29 mouse cellular contexts compared by ENCODE assay signal in the genomic region with DNA sequence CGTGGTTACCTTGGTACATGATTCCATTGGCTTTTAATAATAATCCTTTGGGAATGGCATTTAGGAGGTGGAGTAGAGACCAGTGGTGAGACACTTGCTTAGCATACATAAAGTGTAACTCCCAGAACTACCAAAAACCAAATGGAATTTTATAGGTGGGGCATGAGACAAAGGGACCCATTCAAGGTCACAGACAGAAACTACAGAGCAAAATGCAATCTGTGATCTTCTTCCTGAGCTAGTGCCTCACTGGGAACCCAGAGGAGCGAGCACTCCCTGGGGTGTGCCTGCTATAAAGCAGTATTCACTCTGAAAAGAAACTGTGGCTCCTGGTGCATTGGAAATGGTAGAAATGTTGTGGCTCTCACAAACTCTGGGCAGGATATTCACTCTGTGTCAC. TPM values are rescaled to one million over a fixed set of nuclear protein-coding genes. Genes with fewer than 3 reads are reported as not detected.
DNase-seq lines count a peak whose midpoint lies in the region; ATAC-seq lines count a peak whose summit lies in the region.
"Had no signal": no experiment of that assay in that cellular context is flagged by ENCODE, and none has a peak within 500 bp of the region (broad histone marks: within the 10 kb centered on the region; RNA-seq: fewer than 3 reads in every experiment).

No protein-coding gene starts in this region.

- H3K9ac ChIP-seq in kidney, embryonic 15.5 days: no peak overlapping the region

- peak; percentile 4 for DNase-seq in heart, adult 11 months
- DNase-seq in heart, adult 8-10 months (ENCODE audit: low spot score): no peak
- DNase-seq in R1 (ENCODE audit: low read depth, low spot score): peak; percentile 59
- peak; percentile 61 for DNase-seq in ZHBTc4 (ENCODE audit: low read depth, low spot score)
- no peak for DNase-seq in thymus, postnatal 14 days
- DNase-seq: adrenal gland, adult 2 months; adrenal gland, adult 8-10 months; adrenal gland, postnatal 10 days; adrenal gland, postnatal 14 days; adrenal gland, postnatal 25 days; adrenal gland, postnatal 36 days; B cell, adult 2 months; cerebellum, adult 11 months; cerebellum, adult 11-12 months; cerebellum, adult 18-20 months; cerebellum, adult 2 months; cerebellum, adult 8-10 months had no signal

- H3K4me3 ChIP-seq in kidney, embryonic 15.5 days (replicated peaks): no peak overlapping the region

- no peak for ATAC-seq in kidney, embryonic 15.5 days (replicated peaks; ENCODE audit: low FRiP score)
- ATAC-seq: activated CD4-positive, CD25-positive, alpha-beta regulatory T cell, adult 4 months; CD4-positive, CD25-positive, alpha-beta regulatory T cell, adult 4 months; Patski had no signal

- H3K27ac ChIP-seq in kidney, embryonic 15.5 days: no peak overlapping the region

- no peaks in the 10 kb centered on the region for H3K36me3 ChIP-seq in kidney, embryonic 15.5 days
- H3K36me3 ChIP-seq: G1E had no signal

- H3K4me2 ChIP-seq in kidney, embryonic 15.5 days: no peak overlapping the region

- H3K9me3 ChIP-seq in kidney, embryonic 15.5 days (replicated peaks): no peaks in the 10 kb centered on the region
- H3K9me3 ChIP-seq: G1E had no signal

- WGBS in kidney, embryonic 15.5 days: 80% methylated on average over 2 of the region's 2 CpGs

- no peaks in the 10 kb centered on the region for H3K4me1 ChIP-seq in kidney, embryonic 15.5 days

- no peaks in the 10 kb centered on the region for H3K27me3 ChIP-seq in kidney, embryonic 15.5 days
- H3K27me3 ChIP-seq: Patski had no signal

RNA-seq across cellular contexts. Expression of a gene that starts 8.7 kb away (rescaled TPM):
- total RNA-seq in heart, adult 8-10 months (2022): not detected
- not detected in 2 replicates for polyA plus RNA-seq in kidney, embryonic 15.5 days (2015; fragmentation: Nextera tagmentation; extraction: Ambion mirVana)
- total RNA-seq: adrenal gland, adult 18-20 months; adrenal gland, adult 2 months; adrenal gland, adult 8-10 months; adrenal gland, postnatal 10 days; adrenal gland, postnatal 14 days; adrenal gland, postnatal 25 days; adrenal gland, postnatal 36 days; adrenal gland, postnatal 4 days; CH12.LX; ES-E14; G1E; MEL had no signal
- polyA plus RNA-seq: activated CD4-positive, CD25-positive, alpha-beta regulatory T cell, adult 4 months; adrenal gland, adult 2 months; brain, embryonic 14.5 days; C2C12; CD4-positive, CD25-positive, alpha-beta regulatory T cell, adult 4 months; cerebellum, adult 2 months; G1E; Patski had no signal

RNA-seq across cellular contexts. Expression of a gene that starts 32.6 kb away (rescaled TPM):
- total RNA-seq in heart, adult 8-10 months (2022): not detected
- not detected in 2 replicates for polyA plus RNA-seq in kidney, embryonic 15.5 days (2015; fragmentation: Nextera tagmentation; extraction: Ambion mirVana)
- total RNA-seq: adrenal gland, adult 18-20 months; adrenal gland, adult 2 months; adrenal gland, adult 8-10 months; adrenal gland, postnatal 10 days; adrenal gland, postnatal 14 days; adrenal gland, postnatal 25 days; adrenal gland, postnatal 36 days; adrenal gland, postnatal 4 days; CH12.LX; ES-E14; MEL had no signal
- polyA plus RNA-seq: activated CD4-positive, CD25-positive, alpha-beta regulatory T cell, adult 4 months; adrenal gland, adult 2 months; brain, embryonic 14.5 days; C2C12; CD4-positive, CD25-positive, alpha-beta regulatory T cell, adult 4 months; G1E; Patski had no signal

RNA-seq across cellular contexts. Expression of a gene that starts 48.8 kb away (rescaled TPM):
- total RNA-seq in heart, adult 8-10 months (2022): 10 to 100 TPM; 54.6 to 63.0 (median 59.3) TPM
- polyA plus RNA-seq in kidney, embryonic 15.5 days (2015; fragmentation: Nextera tagmentation; extraction: Ambion mirVana): 123 and 148 TPM in 2 replicates

RNA-seq across cellular contexts. Expression of a gene that starts 48.9 kb away (rescaled TPM):
- 10 to 100 TPM; 51.0 to 57.4 (median 54.5) TPM for total RNA-seq in heart, adult 8-10 months (2022)
- polyA plus RNA-seq in kidney, embryonic 15.5 days (2015; fragmentation: Nextera tagmentation; extraction: Ambion mirVana): 28.8 and 29.0 TPM in 2 replicates

RNA-seq across cellular contexts. Expression of a gene that starts 58.6 kb away (rescaled TPM):
- 100 to 1,000 TPM; 398 to 451 (median 428) TPM for total RNA-seq in heart, adult 8-10 months (2022)
- polyA plus RNA-seq in kidney, embryonic 15.5 days (2015; fragmentation: Nextera tagmentation; extraction: Ambion mirVana): 227 and 255 TPM in 2 replicates

Comparison
In these comparisons a context has a peak if more than half of its experiments do, and no peak if none do; other contexts are left out.
1. DNase-seq: peak in heart, adult 11 months (single experiment), R1 (single experiment) and ZHBTc4 (single experiment); none in heart, adult 8-10 months (single experiment) and thymus, postnatal 14 days (single experiment).